Mouse (Mus musculus) hindbrain, embryonic 10.5 days (tissue): Measurements from ENCODE around the gene Sema5a. TPM values are rescaled to one million over a fixed set of nuclear protein-coding genes. Genes with fewer than 3 reads are reported as not detected.

Source experiments
- DNase-seq: peaks from one replicate; pipeline ENCODE4 v3.0.0-alpha.2; 2017; ENCODE audit warnings: low spot score
- H3K27ac ChIP-seq: fragments of 300-500 bp; sonication (generic); 2 replicates; pipeline ENCODE4 v1.5.1; 2016; ENCODE audit warnings: mild to moderate bottlenecking, moderate library complexity
- H3K27me3 ChIP-seq: fragments of 300-500 bp; sonication (generic); 2 replicates; pipeline ENCODE4 v1.6.1; 2016; ENCODE audit warnings: mild to moderate bottlenecking; ENCODE audit not compliant: poor library complexity, insufficient read depth, severe bottlenecking
- H3K36me3 ChIP-seq: fragments of 300-500 bp; sonication (generic); 2 replicates; pipeline ENCODE4 v1.6.1; 2016; ENCODE audit warnings: mild to moderate bottlenecking, moderate library complexity
- H3K4me1 ChIP-seq: fragments of 300-500 bp; sonication (generic); replicated peaks from 2 replicates; pipeline ENCODE4 v1.6.1; 2016; ENCODE audit warnings: mild to moderate bottlenecking
- H3K4me3 ChIP-seq: fragments of 300-500 bp; sonication (generic); 2 replicates; pipeline ENCODE4 v1.5.1; 2016; ENCODE audit warnings: mild to moderate bottlenecking, moderate library complexity
- H3K9me3 ChIP-seq: fragments of 300-500 bp; sonication (generic); 2 replicates; pipeline ENCODE4 v1.6.1; 2016; ENCODE audit warnings: mild to moderate bottlenecking, moderate library complexity
- WGBS: fragments of 180-500 bp; shearing (Covaris S2); methylation state at CpG from one replicate; pipeline ENCODE4 v1.1.7; 2016; 5-methylcytosine and 5-hydroxymethylcytosine counted together
- polyA plus RNA-seq: library from polyadenylated mRNA; unstranded; fragments of >200 nt; fragmentation: Nextera tagmentation; extraction: Ambion mirVana; gene quantifications from 2 replicates; pipeline ENCODE4 v1.2.1, GENCODE M21; 2016

Sema5a gene
- polyA plus RNA-seq, 1 experiment from 2014 or later, result 5.0 TPM

- no peaks in the 10 kb centered on the region for H3K9me3 ChIP-seq
- H3K4me1 ChIP-seq, result peaks cover 25% of the 10 kb centered on the region
- no peaks in the 10 kb centered on the region for H3K36me3 ChIP-seq
- WGBS, result 35% methylated on average over 8 of the region's 8 CpGs
- no peak for DNase-seq
- no peak overlapping the region for H3K4me3 ChIP-seq
- no peaks in the 10 kb centered on the region for H3K27me3 ChIP-seq
- peak overlapping the region; percentile 73 for H3K27ac ChIP-seq
Observed at GRCm38 (mm10) chr15:32352995-32353394, 108.4 kb downstream of the Sema5a start.

GRCm38 (mm10) chr15:32353513-32353912 lies 108.9 kb downstream of the Sema5a start:
- Histone ChIP-seq H3K4me3 (no peak overlapping the region), H3K27me3 (no peaks in the 10 kb centered on the region), H3K36me3 (no peaks in the 10 kb centered on the region), H3K4me1 (peaks cover 25% of the 10 kb centered on the region), H3K27ac (peak overlapping the region; percentile 73), H3K9me3 (no peaks in the 10 kb centered on the region)
- peak; percentile 36 for DNase-seq
- 21% methylated on average over 5 of the region's 5 CpGs for WGBS

- no peak overlapping the region for H3K27ac ChIP-seq
- no peaks in the 10 kb centered on the region for H3K9me3 ChIP-seq
- 93% methylated on average over 5 of the region's 5 CpGs for WGBS
Observed at GRCm38 (mm10) chr15:32356805-32357204, 112.2 kb downstream of the Sema5a start.

GRCm38 (mm10) chr15:32367841-32368240 lies 123.2 kb downstream of the Sema5a start:
- H3K4me3 ChIP-seq, result no peak overlapping the region
- WGBS, result 60% methylated on average over 4 of the region's 4 CpGs
- peak; percentile 8 for DNase-seq

More at GRCm38 (mm10) chr15:32356805-32357204, 112.2 kb downstream of the Sema5a start:
- Histone ChIP-seq H3K4me1 (peaks cover 25% of the 10 kb centered on the region), H3K27me3 (no peaks in the 10 kb centered on the region), H3K36me3 (no peaks in the 10 kb centered on the region), H3K4me3 (no peak overlapping the region)
- no peak for DNase-seq

GRCm38 (mm10) chr15:32370914-32371313 lies 126.3 kb downstream of the Sema5a start:
- DNase-seq, result no peak
- 89% methylated on average over 6 of the region's 6 CpGs for WGBS
- H3K4me1 ChIP-seq, result no peaks in the 10 kb centered on the region
- no peak overlapping the region for H3K4me3 ChIP-seq
- H3K27ac ChIP-seq, result no peak overlapping the region
- no peaks in the 10 kb centered on the region for H3K36me3 ChIP-seq
- H3K27me3 ChIP-seq, result no peaks in the 10 kb centered on the region
- H3K9me3 ChIP-seq, result no peaks in the 10 kb centered on the region

More at GRCm38 (mm10) chr15:32367841-32368240, 123.2 kb downstream of the Sema5a start:
- Histone ChIP-seq H3K27ac (no peak overlapping the region), H3K4me1 (no peaks in the 10 kb centered on the region), H3K36me3 (no peaks in the 10 kb centered on the region), H3K9me3 (no peaks in the 10 kb centered on the region), H3K27me3 (no peaks in the 10 kb centered on the region)

- Histone ChIP-seq H3K9me3 (no peaks in the 10 kb centered on the region), H3K27ac (no peak overlapping the region), H3K4me3 (no peak overlapping the region), H3K27me3 (no peaks in the 10 kb centered on the region), H3K36me3 (no peaks in the 10 kb centered on the region), H3K4me1 (no peaks in the 10 kb centered on the region)
- 78% methylated on average over 6 of the region's 6 CpGs for WGBS
- DNase-seq, result no peak
Observed at GRCm38 (mm10) chr15:32371385-32371784, 126.8 kb downstream of the Sema5a start.

GRCm38 (mm10) chr15:32376326-32376725 lies 131.7 kb downstream of the Sema5a start:
- DNase-seq, result no peak
- Histone ChIP-seq H3K27ac (no peak overlapping the region), H3K27me3 (no peaks in the 10 kb centered on the region), H3K4me3 (no peak overlapping the region), H3K4me1 (no peaks in the 10 kb centered on the region), H3K9me3 (no peaks in the 10 kb centered on the region), H3K36me3 (no peaks in the 10 kb centered on the region)
- 94% methylated on average over 5 of the region's 5 CpGs for WGBS

- Histone ChIP-seq H3K4me3 (no peak overlapping the region), H3K27ac (no peak overlapping the region), H3K27me3 (no peaks in the 10 kb centered on the region), H3K36me3 (no peaks in the 10 kb centered on the region), H3K4me1 (no peaks in the 10 kb centered on the region), H3K9me3 (no peaks in the 10 kb centered on the region)
- 93% methylated on average over 3 of the region's 3 CpGs for WGBS
- DNase-seq, result no peak
Observed at GRCm38 (mm10) chr15:32377781-32378180, 133.2 kb downstream of the Sema5a start.

GRCm38 (mm10) chr15:32380311-32380710 lies 135.7 kb downstream of the Sema5a start:
- Histone ChIP-seq H3K4me3 (no peak overlapping the region), H3K4me1 (no peaks in the 10 kb centered on the region), H3K9me3 (no peaks in the 10 kb centered on the region), H3K36me3 (no peaks in the 10 kb centered on the region), H3K27ac (no peak overlapping the region), H3K27me3 (no peaks in the 10 kb centered on the region)
- 91% methylated on average over 3 of the region's 3 CpGs for WGBS
- DNase-seq, result no peak

- no peak for DNase-seq
- no peaks in the 10 kb centered on the region for H3K4me1 ChIP-seq
- no peaks in the 10 kb centered on the region for H3K27me3 ChIP-seq
- no peak overlapping the region for H3K4me3 ChIP-seq
- H3K36me3 ChIP-seq, result no peaks in the 10 kb centered on the region
- 92% methylated on average over 4 of the region's 4 CpGs for WGBS
- H3K9me3 ChIP-seq, result no peaks in the 10 kb centered on the region
- no peak overlapping the region for H3K27ac ChIP-seq
Observed at GRCm38 (mm10) chr15:32382930-32383481, 138.4 kb downstream of the Sema5a start.

GRCm38 (mm10) chr15:32396241-32396890 lies 151.8 kb downstream of the Sema5a start:
- WGBS, result 86% methylated on average over 3 of the region's 3 CpGs
- no peak for DNase-seq
- H3K4me1 ChIP-seq, result no peaks in the 10 kb centered on the region

GRCm38 (mm10) chr15:32397064-32397463 lies 152.5 kb downstream of the Sema5a start:
- Histone ChIP-seq H3K4me1 (0 out of 2 replicates have a peak, but pooled peaks cover 4% of the 10 kb centered on the region), H3K9me3 (no peaks in the 10 kb centered on the region), H3K27me3 (no peaks in the 10 kb centered on the region), H3K36me3 (no peaks in the 10 kb centered on the region), H3K4me3 (no peak overlapping the region), H3K27ac (no peak overlapping the region)
- no peak for DNase-seq
- 88% methylated on average over 3 of the region's 3 CpGs for WGBS

More at GRCm38 (mm10) chr15:32396241-32396890, 151.8 kb downstream of the Sema5a start:
- Histone ChIP-seq H3K9me3 (no peaks in the 10 kb centered on the region), H3K27ac (no peak overlapping the region), H3K27me3 (no peaks in the 10 kb centered on the region), H3K4me3 (no peak overlapping the region), H3K36me3 (no peaks in the 10 kb centered on the region)

- Histone ChIP-seq H3K36me3 (no peaks in the 10 kb centered on the region), H3K9me3 (no peaks in the 10 kb centered on the region), H3K4me1 (0 out of 2 replicates have a peak, but pooled peaks cover 5% of the 10 kb centered on the region), H3K27me3 (no peaks in the 10 kb centered on the region), H3K4me3 (no peak overlapping the region), H3K27ac (no peak overlapping the region)
- WGBS, result 96% methylated on average over 1 of the region's 1 CpGs
- DNase-seq, result no peak
Observed at GRCm38 (mm10) chr15:32398721-32399120, 154.1 kb downstream of the Sema5a start.
